16 mouse cellular contexts compared by ENCODE assay signal in the genomic region with DNA sequence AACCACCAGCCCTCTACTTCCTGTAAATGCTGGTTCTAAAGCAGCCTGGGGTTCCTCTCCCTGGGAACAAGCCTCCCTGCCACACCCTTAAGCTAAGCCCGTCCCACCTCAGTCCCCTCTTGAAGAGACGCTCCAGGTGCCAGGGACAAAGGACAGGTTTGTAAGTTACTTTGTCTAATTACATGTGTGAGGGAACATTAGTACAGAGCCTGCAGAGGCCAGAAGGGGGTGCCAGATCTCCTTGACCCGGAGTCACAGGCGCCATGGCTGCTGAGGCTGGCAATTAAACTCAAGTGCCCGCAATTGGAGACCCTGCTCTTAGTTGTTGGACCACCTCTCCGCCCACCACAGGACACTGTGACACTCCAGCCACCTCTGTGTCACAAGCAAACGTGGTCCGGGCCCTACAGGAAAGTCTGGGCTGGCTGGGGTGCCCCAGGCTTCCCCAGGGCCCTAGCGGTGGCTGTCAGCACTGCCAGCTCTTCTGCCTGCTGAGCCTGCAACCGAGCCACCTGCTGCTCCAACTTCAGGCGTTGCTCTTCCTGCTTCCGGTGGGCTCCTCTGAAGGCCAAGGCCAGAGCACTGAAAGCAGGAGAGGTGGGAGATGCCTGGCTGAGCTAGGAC. TPM values are rescaled to one million over a fixed set of nuclear protein-coding genes. Genes with fewer than 3 reads are reported as not detected.
DNase-seq lines count a peak whose midpoint lies in the region; ATAC-seq and TF ChIP-seq lines count a peak whose summit lies in the region.
"Had no signal": no experiment of that assay in that cellular context is flagged by ENCODE, and none has a peak within 500 bp of the region (broad histone marks: within the 10 kb centered on the region; RNA-seq: fewer than 3 reads in every experiment).

No protein-coding gene starts in this region.

- no peak overlapping the region for H3K9ac ChIP-seq in kidney, embryonic 15.5 days
- no peak overlapping the region for H3K9ac ChIP-seq in stomach, postnatal 0 days (ENCODE audit: low read length)
- H3K9ac ChIP-seq: embryonic facial prominence, embryonic 12.5 days; heart, embryonic 15.5 days; limb, embryonic 15.5 days had no signal

- DNase-seq in kidney, adult 11 months = peak; percentile 36
- DNase-seq in retina, postnatal 1 day = peak; percentile 6
- DNase-seq in retina, embryonic 14.5 days (ENCODE audit: low spot score) = no peak
- DNase-seq in R1 (ENCODE audit: low read depth, low spot score) = peak; percentile 95
- no peak for DNase-seq in stomach, postnatal 0 days (ENCODE audit: low spot score)
- no peak for DNase-seq in right cerebral cortex, adult 18-20 months
- DNase-seq: cerebellum, adult 11 months; gastrocnemius, postnatal 36 days; kidney, adult 18-20 months; thymus, postnatal 4 days had no signal

- H3K4me3 ChIP-seq in kidney, embryonic 15.5 days (replicated peaks) = no peak overlapping the region
- no peak overlapping the region for H3K4me3 ChIP-seq in stomach, postnatal 0 days (ENCODE audit: low read depth, low read length)
- H3K4me3 ChIP-seq: embryonic facial prominence, embryonic 12.5 days; heart, embryonic 15.5 days; limb, embryonic 15.5 days had no signal

- no peaks in the 10 kb centered on the region for H3K36me3 ChIP-seq in kidney, embryonic 15.5 days
- no peaks in the 10 kb centered on the region for H3K36me3 ChIP-seq in stomach, postnatal 0 days (ENCODE audit: control insufficient read depth, insufficient read depth, low read length)
- H3K36me3 ChIP-seq: embryonic facial prominence, embryonic 12.5 days; heart, embryonic 15.5 days; limb, embryonic 15.5 days had no signal

- H3K4me1 ChIP-seq in kidney, embryonic 15.5 days = peaks cover 22% of the 10 kb centered on the region
- H3K4me1 ChIP-seq in stomach, postnatal 0 days (replicated peaks; ENCODE audit: control insufficient read depth, insufficient read depth) = peaks cover 6% of the 10 kb centered on the region; the same call in 1 of the 2 replicates

- no peak overlapping the region for H3K4me2 ChIP-seq in kidney, embryonic 15.5 days
- no peak overlapping the region for H3K4me2 ChIP-seq in stomach, postnatal 0 days (replicated peaks; ENCODE audit: low read depth)
- H3K4me2 ChIP-seq: embryonic facial prominence, embryonic 12.5 days; heart, embryonic 15.5 days; limb, embryonic 15.5 days had no signal

- no peak overlapping the region for H3K27ac ChIP-seq in kidney, embryonic 15.5 days
- no peak overlapping the region for H3K27ac ChIP-seq in stomach, postnatal 0 days (replicated peaks)
- H3K27ac ChIP-seq: embryonic facial prominence, embryonic 12.5 days; heart, embryonic 15.5 days; limb, embryonic 15.5 days had no signal

- 65% methylated on average over 12 of the region's 12 CpGs for WGBS in kidney, embryonic 15.5 days
- 77% methylated on average over 12 of the region's 12 CpGs for WGBS in stomach, postnatal 0 days

- H3K9me3 ChIP-seq in kidney, embryonic 15.5 days (replicated peaks) = no peaks in the 10 kb centered on the region
- H3K9me3 ChIP-seq in stomach, postnatal 0 days (ENCODE audit: control insufficient read depth, low read length) = no peaks in the 10 kb centered on the region
- H3K9me3 ChIP-seq: embryonic facial prominence, embryonic 12.5 days; heart, embryonic 15.5 days; limb, embryonic 15.5 days had no signal

- peak; percentile 5; the same call in 1 of the 2 replicates for TF ChIP-seq CTCF in stomach, postnatal 0 days (IDR thresholded peaks at IDR 0.05; ENCODE audit: low read depth)

- no peaks in the 10 kb centered on the region for H3K27me3 ChIP-seq in kidney, embryonic 15.5 days
- no peaks in the 10 kb centered on the region for H3K27me3 ChIP-seq in stomach, postnatal 0 days (ENCODE audit: control insufficient read depth, insufficient read depth, low read length)
- H3K27me3 ChIP-seq: embryonic facial prominence, embryonic 12.5 days; heart, embryonic 15.5 days; limb, embryonic 15.5 days had no signal

- no peak for ATAC-seq in kidney, embryonic 15.5 days (replicated peaks; ENCODE audit: low FRiP score)
- no peak for ATAC-seq in stomach, postnatal 0 days (ENCODE audit: low FRiP score, low TSS enrichment)
- ATAC-seq in granulocyte monocyte progenitor cell, adult 5-6 weeks (replicated peaks; ENCODE audit: poor library complexity, severe bottlenecking) = no peak

- no peak for TF ChIP-seq EP300 in stomach, postnatal 0 days (optimal IDR thresholded peaks at IDR 0.05)

RNA-seq across cellular contexts. Expression of a gene that starts 3.6 kb away (rescaled TPM):
- polyA plus RNA-seq in kidney, embryonic 15.5 days (2015; fragmentation: Nextera tagmentation; extraction: Ambion mirVana) = 96.1 and 99.9 TPM in 2 replicates
- 47.0 and 56.1 TPM in 2 replicates for polyA plus RNA-seq in stomach, postnatal 0 days (2015; fragmentation: Nextera tagmentation; extraction: Ambion mirVana)
- 1.3 and 7.5 TPM in 2 replicates for total RNA-seq in granulocyte monocyte progenitor cell, adult 5-6 weeks (2014; fragmentation: Nextera tagmentation)
- 3.3 and 4.1 TPM in 2 replicates for total RNA-seq in granulocyte monocyte progenitor cell, adult 5-6 weeks (2017)

RNA-seq across cellular contexts. Expression of a gene that starts 10.3 kb away (rescaled TPM):
- polyA plus RNA-seq in kidney, embryonic 15.5 days (2015; fragmentation: Nextera tagmentation; extraction: Ambion mirVana) = 19.1 and 22.3 TPM in 2 replicates
- 4.1 and 4.5 TPM in 2 replicates for polyA plus RNA-seq in stomach, postnatal 0 days (2015; fragmentation: Nextera tagmentation; extraction: Ambion mirVana)
- total RNA-seq in granulocyte monocyte progenitor cell, adult 5-6 weeks (2014; fragmentation: Nextera tagmentation) = not detected in 2 replicates
- not detected in 2 replicates for total RNA-seq in granulocyte monocyte progenitor cell, adult 5-6 weeks (2017)
- total RNA-seq: neutrophil, adult 5-6 weeks had no signal

RNA-seq across cellular contexts. Expression of a gene that starts 11.3 kb away (rescaled TPM):
- polyA plus RNA-seq in kidney, embryonic 15.5 days (2015; fragmentation: Nextera tagmentation; extraction: Ambion mirVana) = 117 and 118 TPM in 2 replicates
- polyA plus RNA-seq in stomach, postnatal 0 days (2015; fragmentation: Nextera tagmentation; extraction: Ambion mirVana) = 54.7 and 61.7 TPM in 2 replicates
- total RNA-seq in granulocyte monocyte progenitor cell, adult 5-6 weeks (2014; fragmentation: Nextera tagmentation) = 70.0 and 84.9 TPM in 2 replicates
- total RNA-seq in granulocyte monocyte progenitor cell, adult 5-6 weeks (2017) = 98.5 and 101 TPM in 2 replicates

RNA-seq across cellular contexts. Expression of a gene that starts 14.2 kb away (rescaled TPM):
- polyA plus RNA-seq in kidney, embryonic 15.5 days (2015; fragmentation: Nextera tagmentation; extraction: Ambion mirVana) = 6.6 and 7.1 TPM in 2 replicates
- polyA plus RNA-seq in stomach, postnatal 0 days (2015; fragmentation: Nextera tagmentation; extraction: Ambion mirVana) = 8.2 and 9.1 TPM in 2 replicates
- total RNA-seq in granulocyte monocyte progenitor cell, adult 5-6 weeks (2014; fragmentation: Nextera tagmentation) = 8.8 and 12.4 TPM in 2 replicates
- total RNA-seq in granulocyte monocyte progenitor cell, adult 5-6 weeks (2017) = 8.9 TPM in 2 replicates

RNA-seq across cellular contexts. Expression of a gene that starts 18.7 kb away (rescaled TPM):
- polyA plus RNA-seq in kidney, embryonic 15.5 days (2015; fragmentation: Nextera tagmentation; extraction: Ambion mirVana) = 103 and 105 TPM in 2 replicates
- 97.1 and 107 TPM in 2 replicates for polyA plus RNA-seq in stomach, postnatal 0 days (2015; fragmentation: Nextera tagmentation; extraction: Ambion mirVana)
- total RNA-seq in granulocyte monocyte progenitor cell, adult 5-6 weeks (2014; fragmentation: Nextera tagmentation) = 108 and 154 TPM in 2 replicates
- total RNA-seq in granulocyte monocyte progenitor cell, adult 5-6 weeks (2017) = 140 and 156 TPM in 2 replicates

Comparison
In these comparisons a context has a peak if more than half of its experiments do, and no peak if none do; other contexts are left out.
1. DNase-seq: peak in kidney, adult 11 months (single experiment), retina, postnatal 1 day (single experiment) and R1 (single experiment); none in retina, embryonic 14.5 days (single experiment), stomach, postnatal 0 days (single experiment) and right cerebral cortex, adult 18-20 months (single experiment).